Mouse (Mus musculus) neural tube, embryonic 11.5 days (tissue): ENCODE results near the gene Trim54. TPM values are rescaled to one million over a fixed set of nuclear protein-coding genes. Genes with fewer than 3 reads are reported as not detected.

Experiments used
- ATAC-seq: fragments of 200-750 bp; cut with Nextera tagmentation; 2 replicates; pipeline ENCODE4 v1.8.0; 2017; ENCODE audit warnings: moderate number of reproducible peaks, mild to moderate bottlenecking, moderate TSS enrichment, moderate library complexity; ENCODE audit not compliant: insufficient read depth, low FRiP score, low TSS enrichment
- DNase-seq: peaks from one replicate; pipeline ENCODE4 v3.0.0-alpha.2; 2015; ENCODE audit warnings: low spot score
- H3K27ac ChIP-seq: fragments of 300-500 bp; sonication (generic); 2 replicates; pipeline ENCODE4 v1.5.1; 2014; ENCODE audit warnings: low read depth, mild to moderate bottlenecking, low read length
- H3K27me3 ChIP-seq: fragments of 300-500 bp; sonication (generic); 2 replicates; pipeline ENCODE4 v1.6.1; 2014; ENCODE audit warnings: mild to moderate bottlenecking, low read length, mixed read lengths; ENCODE audit not compliant: control insufficient read depth, insufficient read depth
- H3K36me3 ChIP-seq: fragments of 300-500 bp; sonication (generic); 2 replicates; pipeline ENCODE4 v1.6.1; 2014; ENCODE audit warnings: mild to moderate bottlenecking, low read length, moderate library complexity, mixed read lengths; ENCODE audit not compliant: control insufficient read depth, insufficient read depth
- H3K4me1 ChIP-seq: fragments of 300-500 bp; sonication (generic); 2 replicates; pipeline ENCODE4 v1.6.1; 2014; ENCODE audit warnings: low read length, mixed read lengths; ENCODE audit not compliant: control insufficient read depth, insufficient read depth
- H3K4me2 ChIP-seq: fragments of 300-500 bp; sonication (generic); 2 replicates; pipeline ENCODE4 v1.6.1; 2014; ENCODE audit warnings: low read depth, mild to moderate bottlenecking, moderate library complexity
- H3K4me3 ChIP-seq: fragments of 300-500 bp; sonication (generic); 2 replicates; pipeline ENCODE4 v1.5.1; 2014; ENCODE audit warnings: low read depth, low read length
- H3K9ac ChIP-seq: fragments of 300-500 bp; sonication (generic); 2 replicates; pipeline ENCODE4 v1.6.1; 2014; ENCODE audit warnings: mild to moderate bottlenecking, low read length
- H3K9me3 ChIP-seq: fragments of 300-500 bp; sonication (generic); 2 replicates; pipeline ENCODE4 v1.6.1; 2016; ENCODE audit warnings: low read length; ENCODE audit not compliant: control insufficient read depth
- WGBS: fragments of 180-500 bp; shearing (Covaris S2); extraction: QIAGEN DNeasy Blood & Tissue Kit; methylation state at CpG from one replicate; pipeline ENCODE4 v1.1.7; 2014; 5-methylcytosine and 5-hydroxymethylcytosine counted together
- polyA plus RNA-seq: library from polyadenylated mRNA; unstranded; fragments of >200 nt; fragmentation: Nextera tagmentation; extraction: Ambion mirVana; gene quantifications from 2 replicates; pipeline ENCODE4 v1.2.1, GENCODE M21; 2014

Gene Trim54
- polyA plus RNA-seq, 1 experiment from 2014 or later: 0.81 TPM

DNA sequence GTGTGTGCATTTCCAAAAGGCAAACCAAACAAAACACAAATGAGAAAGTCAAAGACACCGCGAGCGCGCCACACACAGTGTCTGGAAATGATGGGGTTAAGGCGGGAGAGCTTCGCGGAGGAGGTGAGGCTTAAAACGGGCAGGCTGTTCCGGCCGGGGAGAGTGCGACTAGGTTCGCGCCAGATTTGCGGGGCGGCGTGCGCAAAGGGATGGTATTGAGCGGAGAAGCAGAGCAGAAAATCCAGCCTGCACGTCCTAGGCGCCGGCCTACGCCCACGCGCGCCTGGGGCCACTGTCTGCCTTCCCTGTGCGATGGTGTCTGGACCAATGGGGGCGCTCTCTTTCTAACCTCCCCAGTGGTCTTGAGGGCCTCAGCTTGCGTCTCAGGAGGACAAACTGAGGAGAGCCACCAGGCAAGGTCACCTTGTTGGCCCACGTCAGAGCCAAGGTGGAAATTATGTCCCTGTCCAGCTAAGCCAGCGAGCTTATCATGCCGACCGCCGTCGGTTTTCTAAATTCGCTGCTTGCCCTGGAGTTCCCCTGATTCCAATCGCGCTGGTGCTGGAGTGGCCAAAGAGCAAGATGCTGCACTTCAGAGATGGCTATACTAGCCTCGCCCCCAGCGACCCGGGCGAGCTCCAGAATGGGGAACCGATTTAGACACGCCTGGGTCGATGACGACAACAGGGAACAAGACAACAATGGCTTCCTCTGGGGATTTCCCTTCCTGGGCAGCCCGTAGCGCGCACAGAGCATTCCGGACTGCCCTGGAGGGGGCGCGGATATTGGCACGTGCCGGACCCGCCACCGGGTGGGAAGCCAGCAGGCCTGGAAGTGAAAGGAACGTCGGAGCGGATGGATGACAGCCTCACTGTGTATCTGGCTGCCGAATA, 21.5 kb upstream of the Trim54 start:
- Histone ChIP-seq H3K27ac (no peak overlapping the region), H3K9me3 (no peaks in the 10 kb centered on the region), H3K9ac (no peak overlapping the region), H3K4me2 (peak overlapping the region; percentile 6), H3K4me1 (peaks cover 15% of the 10 kb centered on the region), H3K36me3 (no peaks in the 10 kb centered on the region), H3K4me3 (peak overlapping the region; percentile 7; the same call in 1 of the 2 replicates), H3K27me3 (peaks cover 70% of the 10 kb centered on the region)
- DNase-seq: peak; percentile 40
- 0 out of 2 replicates have a peak, but pooled peaks have one; percentile 29 for ATAC-seq
- under 1% methylated on average over 59 of the region's 59 CpGs for WGBS

DNA sequence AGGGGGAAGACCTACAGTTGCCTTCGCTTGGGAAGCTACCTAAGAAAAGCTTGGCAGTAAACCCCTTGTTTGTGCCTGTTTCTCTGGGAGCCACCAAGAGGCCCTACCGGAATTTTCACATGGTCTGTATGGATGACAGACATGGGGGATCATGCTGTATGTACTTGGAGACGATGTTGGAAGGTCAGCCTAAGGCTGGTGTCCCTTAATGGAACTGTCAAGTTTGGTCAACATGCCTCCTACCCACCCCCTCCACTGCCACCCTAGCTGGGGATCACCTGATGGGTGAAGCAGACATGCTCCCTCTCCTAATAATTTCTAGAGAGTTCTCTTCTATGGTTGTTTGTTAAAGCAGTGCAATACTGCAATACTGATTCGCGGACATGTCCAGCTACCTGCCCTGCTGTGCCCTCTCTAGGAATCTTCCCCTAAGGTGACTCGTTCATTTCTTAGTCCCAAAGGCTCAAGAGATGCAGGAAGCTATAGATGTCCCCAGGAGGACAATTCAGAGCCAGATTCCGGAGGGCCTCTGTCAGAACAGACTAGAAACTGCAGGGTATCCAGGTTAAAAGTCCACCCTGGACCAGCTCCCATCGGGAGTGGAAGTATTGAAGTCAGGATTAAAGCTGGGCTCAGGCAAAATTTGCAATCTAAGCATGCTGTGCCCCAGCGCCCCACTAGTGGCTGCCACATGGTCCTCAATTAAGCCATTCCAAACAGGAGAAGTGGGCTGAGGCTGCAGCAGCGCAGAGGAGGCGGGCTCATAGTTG, 20.6 kb upstream of the Trim54 start:
- Histone ChIP-seq H3K27me3 (peaks cover 63% of the 10 kb centered on the region), H3K9me3 (no peaks in the 10 kb centered on the region), H3K36me3 (no peaks in the 10 kb centered on the region), H3K4me1 (peaks cover 15% of the 10 kb centered on the region), H3K27ac (no peak overlapping the region), H3K4me3 (no peak overlapping the region), H3K9ac (no peak overlapping the region), H3K4me2 (no peak overlapping the region; the same call in 1 of the 2 replicates)
- DNase-seq: no peak
- 20% methylated on average over 11 of the region's 11 CpGs for WGBS
- ATAC-seq: no peak

DNA sequence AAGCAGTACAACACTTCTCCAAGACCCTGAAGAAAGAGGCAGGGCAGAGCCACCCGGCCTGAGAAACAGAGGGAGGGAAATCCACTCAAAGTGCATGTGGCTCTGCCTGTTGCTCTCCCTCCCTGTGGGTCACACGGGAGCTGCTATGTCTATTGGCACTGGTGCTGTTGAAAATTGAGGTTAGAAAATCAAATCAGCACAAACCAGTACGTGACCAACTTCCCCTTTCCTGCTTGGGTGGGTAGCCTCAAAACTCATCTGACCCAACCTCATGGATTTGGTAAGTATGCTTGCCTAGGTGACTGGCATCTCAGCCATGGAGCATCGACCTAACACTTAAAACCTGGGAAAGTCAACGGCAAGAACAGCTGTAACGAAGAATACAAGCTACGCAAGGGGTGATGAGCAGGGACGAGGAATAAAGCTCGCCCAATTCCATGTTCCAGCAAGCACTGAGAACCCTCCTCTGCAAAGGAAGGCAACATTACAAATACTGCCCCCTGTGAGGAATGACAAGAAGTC, 10.6 kb upstream of the Trim54 start, which contains the start of gene Dnajc5g:
Gene Dnajc5g (plus strand): TSS at position 472 of the 522 bp plus-strand sequence.
- H3K9ac ChIP-seq: no peak within 1 kb of the TSS
- no peak within 1 kb of the TSS for H3K4me2 ChIP-seq
- H3K4me1 ChIP-seq: no peaks in the 10 kb centered on the region
- 86% methylated on average over 9 of the region's 9 CpGs for WGBS
- no peak for DNase-seq
- ATAC-seq: no peak
- H3K9me3 ChIP-seq: no peaks in the 10 kb centered on the region
- no peak within 1 kb of the TSS for H3K4me3 ChIP-seq
- no peaks in the 10 kb centered on the region for H3K36me3 ChIP-seq
- H3K27ac ChIP-seq: no peak within 1 kb of the TSS
- no peaks in the 10 kb centered on the region for H3K27me3 ChIP-seq

GRCm38 (mm10) chr5:31108000-31108490, 8.5 kb upstream of the Trim54 start, which contains the start of gene Slc30a3:
Slc30a3 (minus strand) TSS chr5:31108237.
- WGBS: 89% methylated on average over 18 of the region's 18 CpGs
- DNase-seq (no peak), ATAC-seq (no peak)
- Histone ChIP-seq H3K4me2 (no peak within 1 kb of the TSS), H3K9me3 (no peaks in the 10 kb centered on the region), H3K9ac (no peak within 1 kb of the TSS), H3K4me1 (no peaks in the 10 kb centered on the region), H3K36me3 (no peaks in the 10 kb centered on the region), H3K27ac (no peak within 1 kb of the TSS), H3K27me3 (no peaks in the 10 kb centered on the region), H3K4me3 (no peak within 1 kb of the TSS)

DNA sequence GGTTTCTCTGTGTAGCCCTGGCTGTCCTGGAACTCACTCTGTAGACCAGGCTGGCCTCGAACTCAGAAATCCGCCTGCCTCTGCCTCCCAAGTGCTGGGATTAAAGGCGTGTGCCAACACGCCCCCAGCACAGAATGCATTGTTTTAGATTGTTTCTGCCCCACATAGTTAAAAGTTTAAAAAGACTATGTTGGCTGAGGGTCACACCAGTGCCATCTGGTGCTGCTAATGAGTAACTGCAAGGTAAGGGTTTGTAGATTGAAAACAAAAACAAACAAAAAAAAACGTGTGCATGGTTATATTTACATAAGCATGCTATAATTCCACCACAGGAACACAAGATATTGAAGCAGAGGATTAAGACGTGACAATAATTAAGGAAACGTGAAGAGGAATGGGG, 5.7 kb upstream of the Trim54 start:
- ATAC-seq (no peak), DNase-seq (no peak)
- H3K27ac ChIP-seq: no peak overlapping the region
- no peaks in the 10 kb centered on the region for H3K4me1 ChIP-seq
- no peak overlapping the region for H3K4me2 ChIP-seq
- no peaks in the 10 kb centered on the region for H3K27me3 ChIP-seq
- H3K36me3 ChIP-seq: no peaks in the 10 kb centered on the region
- 37% methylated on average over 7 of the region's 7 CpGs for WGBS
- H3K4me3 ChIP-seq: no peak overlapping the region
- no peak overlapping the region for H3K9ac ChIP-seq
- no peaks in the 10 kb centered on the region for H3K9me3 ChIP-seq

DNA sequence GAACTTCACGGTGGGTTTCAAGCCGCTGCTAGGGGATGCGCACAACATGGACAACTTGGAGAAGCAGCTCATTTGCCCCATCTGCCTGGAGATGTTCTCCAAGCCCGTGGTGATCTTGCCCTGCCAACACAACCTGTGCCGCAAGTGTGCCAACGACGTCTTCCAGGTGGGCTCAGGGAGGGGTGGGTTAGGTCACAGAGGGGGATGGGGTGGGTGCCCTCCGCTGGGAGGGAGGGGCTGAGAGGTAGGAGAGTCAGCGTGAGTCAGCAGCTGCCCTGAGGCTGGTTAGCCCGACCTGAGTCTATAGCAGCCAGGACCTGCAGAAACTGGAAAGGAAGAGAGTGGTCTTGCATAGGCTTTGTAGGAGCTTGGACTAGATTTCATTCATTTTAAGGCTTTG, 400 bp downstream of the Trim54 start:
- Histone ChIP-seq H3K36me3 (no peaks in the 10 kb centered on the region), H3K4me3 (no peak overlapping the region), H3K27ac (no peak overlapping the region), H3K9me3 (no peaks in the 10 kb centered on the region), H3K4me2 (no peak overlapping the region), H3K9ac (no peak overlapping the region), H3K27me3 (no peaks in the 10 kb centered on the region), H3K4me1 (no peaks in the 10 kb centered on the region)
- no peak for DNase-seq
- ATAC-seq: no peak
- 32% methylated on average over 10 of the region's 10 CpGs for WGBS

DNA sequence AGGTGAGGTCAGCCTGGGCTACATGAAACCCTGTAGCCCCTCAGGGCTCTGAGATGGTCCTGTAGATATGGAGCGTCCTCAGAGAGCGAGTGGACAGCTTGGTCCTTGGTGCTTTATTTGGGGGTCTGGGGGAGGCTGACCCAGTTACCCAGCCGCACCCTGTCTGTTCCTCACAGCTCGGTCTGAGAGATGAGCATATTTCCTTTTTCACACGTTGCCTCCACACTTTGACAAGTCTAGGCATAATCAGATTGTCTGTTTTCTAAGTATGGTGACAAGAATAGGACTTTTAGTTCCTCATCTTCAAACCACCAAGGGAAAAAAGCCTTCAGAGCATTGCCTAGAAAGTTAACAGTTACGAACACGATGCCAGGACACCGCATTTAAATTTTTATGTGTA, 4.6 kb downstream of the Trim54 start:
- no peak for ATAC-seq
- H3K4me1 ChIP-seq: no peaks in the 10 kb centered on the region
- no peak for DNase-seq
- H3K9ac ChIP-seq: no peak overlapping the region
- H3K9me3 ChIP-seq: no peaks in the 10 kb centered on the region
- no peaks in the 10 kb centered on the region for H3K27me3 ChIP-seq
- 89% methylated on average over 8 of the region's 8 CpGs for WGBS
- H3K4me3 ChIP-seq: no peak overlapping the region
- no peak overlapping the region for H3K27ac ChIP-seq
- no peaks in the 10 kb centered on the region for H3K36me3 ChIP-seq
- H3K4me2 ChIP-seq: no peak overlapping the region

DNA sequence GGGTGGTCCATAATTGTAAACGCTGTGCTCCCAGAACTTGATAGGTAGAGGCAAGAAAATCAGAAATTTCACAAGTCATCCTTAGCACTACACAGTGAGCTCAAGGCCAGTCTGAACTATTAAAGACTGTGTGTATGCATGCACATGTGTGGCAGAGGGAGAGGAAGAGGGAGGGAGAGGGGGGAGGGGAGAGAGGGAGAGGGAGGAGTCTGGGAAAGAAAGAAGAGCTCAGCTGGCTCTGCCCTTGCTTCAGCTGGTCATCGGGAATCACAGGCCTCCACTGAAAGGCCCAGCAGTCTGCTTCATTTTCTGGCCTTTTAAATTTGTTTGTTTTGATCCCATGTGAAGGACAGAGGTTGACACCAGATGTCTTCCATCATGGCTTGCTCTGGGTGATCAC, 7.0 kb downstream of the Trim54 start:
- Histone ChIP-seq H3K4me1 (no peaks in the 10 kb centered on the region), H3K27me3 (no peaks in the 10 kb centered on the region), H3K4me3 (no peak overlapping the region), H3K9ac (no peak overlapping the region), H3K4me2 (no peak overlapping the region), H3K36me3 (no peaks in the 10 kb centered on the region), H3K9me3 (no peaks in the 10 kb centered on the region), H3K27ac (no peak overlapping the region)
- DNase-seq: no peak
- WGBS: 53% methylated on average over 2 of the region's 2 CpGs
- no peak for ATAC-seq
